Mouse (Mus musculus) heart, adult 2 months (tissue): ENCODE measurements around the gene Cacna1s. TPM values are rescaled to one million over a fixed set of nuclear protein-coding genes. Genes with fewer than 3 reads are reported as not detected.

Source experiments
- DNase-seq, 2 experiments: peaks; one replicate each; pipeline ENCODE4 v3.0.0; 2021
- H3K27ac ChIP-seq: fragments of 200-600 bp; 2 replicates; pipeline ENCODE4 v1.8.1; 2022
- H3K27me3 ChIP-seq: fragments of 200-500 bp; 2 replicates; pipeline ENCODE4 v1.6.1; 2012; ENCODE audit warnings: mild to moderate bottlenecking, low read length, inconsistent platforms, mixed read lengths; ENCODE audit not compliant: control insufficient read depth, insufficient read depth
- H3K36me3 ChIP-seq: fragments of 200-500 bp; 2 replicates; pipeline ENCODE4 v1.6.1; 2012; ENCODE audit warnings: low read length, inconsistent platforms; ENCODE audit not compliant: control insufficient read depth, insufficient read depth
- H3K4me1 ChIP-seq: fragments of 200-500 bp; 2 replicates; pipeline ENCODE4 v1.6.1; 2011; ENCODE audit warnings: low read length; ENCODE audit not compliant: control insufficient read depth, insufficient read depth
- H3K4me3 ChIP-seq: fragments of 200-600 bp; 2 replicates; pipeline ENCODE4 v1.8.1; 2022
- H3K79me2 ChIP-seq: fragments of 200-500 bp; replicated peaks from 2 replicates; pipeline ENCODE4 v1.6.1; 2012; ENCODE audit warnings: mild to moderate bottlenecking, inconsistent platforms, low read length, moderate library complexity, mixed read lengths; ENCODE audit not compliant: control insufficient read depth, insufficient read depth
- H3K9ac ChIP-seq: fragments of 200-500 bp; 2 replicates; pipeline ENCODE4 v1.6.1; 2012; ENCODE audit warnings: low read depth, mild to moderate bottlenecking, control low read depth, inconsistent platforms, low read length, mixed read lengths
- CTCF ChIP-seq: fragments of 200-600 bp; IDR thresholded peaks from 2 replicates; pipeline ENCODE4 v1.8.1; 2022; ENCODE audit warnings: antibody characterized with exemption, mild to moderate bottlenecking, moderate library complexity
- EP300 ChIP-seq: fragments of 200-500 bp; IDR thresholded peaks from 2 replicates; pipeline ENCODE4 v1.6.1; 2011; ENCODE audit warnings: low read depth, low read length, control low read depth; ENCODE audit not compliant: insufficient read depth
- POLR2A ChIP-seq: fragments of 200-500 bp; IDR thresholded peaks from 2 replicates; pipeline ENCODE4 v1.6.1; 2011; ENCODE audit warnings: mild to moderate bottlenecking, low read depth, low read length, control low read depth; ENCODE audit not compliant: insufficient read depth
- WGBS: fragments of 180-500 bp; shearing (Covaris S2); methylation state at CpG from one replicate; pipeline ENCODE4 v1.1.7; 2018; 5-methylcytosine and 5-hydroxymethylcytosine counted together
- intact Hi-C: fragments of 180-260 bp; cut with DNase I; formaldehyde crosslinking; loops from one replicate; pipeline ENCODE4 v1.15.1; 2025
- polyA plus RNA-seq: library from polyadenylated mRNA; depleted of rRNA; stranded (reverse); fragments of >200 nt; gene quantifications from 2 replicates; pipeline ENCODE4 v1.2.3, GENCODE M21; 2012
- total RNA-seq, 2 experiments: library from RNA; stranded (reverse); gene quantifications; 2 replicates each; pipeline ENCODE4 v1.2.3; 2021

Cacna1s gene
- total and polyA plus RNA-seq, 3 experiments: 8.0 to 11.4 (median 9.1) TPM

- Histone ChIP-seq H3K79me2 (no peaks in the 10 kb centered on the region), H3K27me3 (peaks cover 6% of the 10 kb centered on the region), H3K36me3 (no peaks in the 10 kb centered on the region), H3K27ac (no peak overlapping the region), H3K4me3 (no peak overlapping the region), H3K4me1 (no peaks in the 10 kb centered on the region), H3K9ac (no peak overlapping the region)
- no peak for DNase-seq
- intact Hi-C loops: loop anchor here (5.0 kb wide), 1 partner anchor 120 kb away; no protein-coding TSS in a partner anchor
- 12% methylated on average over 2 of the region's 2 CpGs for WGBS
- no peak for TF ChIP-seq POLR2A
- peak; percentile 55 for TF ChIP-seq CTCF
These were observed 5.1 kb upstream of the Cacna1s start for GRCm38 (mm10) chr1:136047432-136047831.

DNA sequence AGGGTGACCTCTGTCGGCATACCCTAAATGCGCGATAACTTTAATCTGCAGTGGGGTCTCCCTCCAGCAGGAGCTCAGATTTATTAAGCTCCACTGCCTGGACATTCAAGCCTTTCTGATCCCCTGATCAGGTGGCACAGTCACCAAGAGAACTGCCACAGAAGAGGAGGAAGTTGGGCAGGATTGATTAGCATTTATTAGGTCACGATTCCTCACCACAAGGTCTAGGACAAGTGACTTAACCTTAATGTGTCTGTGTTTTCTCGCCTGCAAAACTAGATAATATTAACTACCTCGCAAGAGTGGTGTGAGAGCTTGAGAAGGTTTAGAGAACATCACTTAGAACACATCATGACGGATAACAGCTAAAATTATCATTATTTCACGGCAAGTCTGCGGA lies 4.7 kb upstream of the Cacna1s start:
- intact Hi-C loops: loop anchor here (5.0 kb wide), 1 partner anchor 119 kb away; no protein-coding TSS in a partner anchor
- no peak for DNase-seq
- no peaks in the 10 kb centered on the region for H3K36me3 ChIP-seq
- H3K9ac ChIP-seq: no peak overlapping the region
- H3K27me3 ChIP-seq: peaks cover 6% of the 10 kb centered on the region
- 79% methylated on average over 9 of the region's 9 CpGs for WGBS
- H3K4me1 ChIP-seq: no peaks in the 10 kb centered on the region
- H3K79me2 ChIP-seq: no peaks in the 10 kb centered on the region
- no peak overlapping the region for H3K4me3 ChIP-seq
- no peak overlapping the region for H3K27ac ChIP-seq
- no peak for TF ChIP-seq EP300
- no peak for TF ChIP-seq POLR2A
- no peak for TF ChIP-seq CTCF

DNA sequence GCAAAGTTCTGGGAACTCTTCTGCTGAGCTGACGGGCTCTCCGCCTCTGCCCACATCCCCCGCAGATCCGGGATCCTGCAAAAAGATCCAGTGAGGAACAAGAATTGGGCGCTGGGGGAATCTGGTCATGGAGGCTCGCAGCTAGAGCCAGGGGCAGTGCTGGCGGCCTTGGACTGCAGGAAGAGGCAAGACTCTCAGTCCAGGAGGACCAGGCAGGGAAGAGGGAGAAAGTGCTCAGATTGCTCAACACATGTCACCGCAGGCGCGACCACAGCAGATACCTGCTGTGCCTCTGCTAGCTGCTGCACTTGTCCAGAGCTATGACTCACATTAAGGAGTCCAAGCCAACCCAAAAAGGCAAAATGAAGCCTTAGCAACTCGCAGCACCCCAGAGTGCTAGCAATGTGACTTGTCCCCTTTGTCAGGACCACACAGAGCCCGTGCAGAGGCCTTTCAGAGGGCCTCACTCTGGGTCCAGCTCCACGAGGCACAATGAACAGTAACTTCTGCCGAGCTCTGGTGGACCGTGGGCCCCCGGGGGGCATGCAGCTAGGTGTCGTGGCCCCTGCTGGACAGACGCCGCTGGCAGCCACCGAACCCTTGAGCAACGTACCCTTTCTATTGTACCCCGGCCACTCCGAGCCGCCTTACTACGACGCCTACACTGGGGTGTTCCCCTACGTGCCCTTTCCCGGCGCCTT lies 2.1 kb upstream of the Cacna1s start, which contains the start of gene Ascl5:
TSS of gene Ascl5 (plus strand) at position 493 of the 701 bp plus-strand sequence.
- no peaks in the 10 kb centered on the region for H3K79me2 ChIP-seq
- no peaks in the 10 kb centered on the region for H3K36me3 ChIP-seq
- H3K4me3 ChIP-seq: no peak within 1 kb of the TSS
- H3K4me1 ChIP-seq: no peaks in the 10 kb centered on the region
- peak in 1 of 2 experiments; percentile 5 for DNase-seq
- 22% methylated on average over 29 of the region's 29 CpGs for WGBS
- TF ChIP-seq EP300 (no peak), CTCF (no peak), POLR2A (no peak)
- H3K27me3 ChIP-seq: peaks cover 6% of the 10 kb centered on the region
- no peak within 1 kb of the TSS for H3K9ac ChIP-seq
- intact Hi-C loops: loop anchor here (2.0 to 5.0 kb wide), 3 partner anchors 26 to 407 kb away; partner anchors contain the start of gene Mroh3
- no peak within 1 kb of the TSS for H3K27ac ChIP-seq

- H3K4me3 ChIP-seq: no peak overlapping the region
- intact Hi-C loops: loop anchor here (2.0 to 5.0 kb wide), 3 partner anchors 26 to 406 kb away; partner anchors contain the start of gene Mroh3
- WGBS: 3% methylated on average over 36 of the region's 36 CpGs
- DNase-seq: no peak
- no peak overlapping the region for H3K27ac ChIP-seq
- no peak overlapping the region for H3K9ac ChIP-seq
- peaks cover 6% of the 10 kb centered on the region for H3K27me3 ChIP-seq
- H3K4me1 ChIP-seq: no peaks in the 10 kb centered on the region
- no peaks in the 10 kb centered on the region for H3K36me3 ChIP-seq
- no peaks in the 10 kb centered on the region for H3K79me2 ChIP-seq
- TF ChIP-seq POLR2A (no peak), CTCF (no peak), EP300 (no peak)
These were observed 1.6 kb upstream of the Cacna1s start for GRCm38 (mm10) chr1:136051013-136051315.

GRCm38 (mm10) chr1:136051465-136051864 lies 1.1 kb upstream of the Cacna1s start:
- Histone ChIP-seq H3K4me3 (no peak overlapping the region), H3K4me1 (no peaks in the 10 kb centered on the region), H3K9ac (no peak overlapping the region), H3K36me3 (no peaks in the 10 kb centered on the region), H3K27me3 (peaks cover 6% of the 10 kb centered on the region), H3K79me2 (no peaks in the 10 kb centered on the region), H3K27ac (no peak overlapping the region)
- DNase-seq: peak; percentile 52 to 55
- intact Hi-C loops: loop anchor here (2.0 to 5.0 kb wide), 3 partner anchors 25 to 406 kb away; partner anchors contain the start of gene Mroh3
- 2% methylated on average over 6 of the region's 6 CpGs for WGBS
- TF ChIP-seq POLR2A (no peak), CTCF (peak; percentile 72), EP300 (0 out of 2 replicates have a peak, but pooled peaks have one; percentile 24)

- H3K9ac ChIP-seq: no peak overlapping the region
- no peak for DNase-seq
- H3K27me3 ChIP-seq: peaks cover 4% of the 10 kb centered on the region; the same call in 1 of the 2 replicates
- H3K4me3 ChIP-seq: no peak overlapping the region
- H3K36me3 ChIP-seq: no peaks in the 10 kb centered on the region
- H3K79me2 ChIP-seq: no peaks in the 10 kb centered on the region
- WGBS: 77% methylated on average over 3 of the region's 3 CpGs
- no peaks in the 10 kb centered on the region for H3K4me1 ChIP-seq
- intact Hi-C loops: no loop called here
- H3K27ac ChIP-seq: no peak overlapping the region
- TF ChIP-seq EP300 (no peak), CTCF (no peak), POLR2A (no peak)
These were observed 3.2 kb downstream of the Cacna1s start for GRCm38 (mm10) chr1:136055771-136056170.
